Mouse (Mus musculus) kidney, postnatal 10 days (tissue): Measurements from ENCODE around the gene Farsa.
"Not testable (repeated sequence)": the region's sequence is repeated elsewhere in the genome, so short reads cannot be mapped to it uniquely, and the experiment has no call there.

Experiments used
- DNase-seq: peaks from one replicate; pipeline ENCODE4 v3.0.0; 2021; ENCODE audit warnings: mixed read lengths

Gene Farsa

GRCm38 (mm10) chr8:84856864-84857441 is at the start of gene Farsa:
TSS of gene Farsa (plus strand) at chr8:84856989.
- DNase-seq: peak; percentile 96

GRCm38 (mm10) chr8:84809109-84809940 is 47.5 kb upstream of the Farsa start:
- DNase-seq: no peak

GRCm38 (mm10) chr8:84809941-84810280 is 46.9 kb upstream of the Farsa start:
- no peak for DNase-seq

GRCm38 (mm10) chr8:84810896-84811295 is 45.9 kb upstream of the Farsa start:
- DNase-seq: peak; percentile 95

- DNase-seq: no peak
Measured at GRCm38 (mm10) chr8:84811303-84811702, 45.5 kb upstream of the Farsa start.

GRCm38 (mm10) chr8:84813059-84813458 is 43.7 kb upstream of the Farsa start:
- DNase-seq: peak; percentile 91

GRCm38 (mm10) chr8:84813830-84814229 is 43.0 kb upstream of the Farsa start:
- no peak for DNase-seq

GRCm38 (mm10) chr8:84814240-84814554 is 42.6 kb upstream of the Farsa start:
- no peak for DNase-seq

GRCm38 (mm10) chr8:84814555-84815441 is 42.0 kb upstream of the Farsa start:
- DNase-seq: peak; percentile 26

GRCm38 (mm10) chr8:84815547-84815946 is 41.2 kb upstream of the Farsa start:
- DNase-seq: peak; percentile 97

GRCm38 (mm10) chr8:84816117-84816516 is 40.7 kb upstream of the Farsa start:
- DNase-seq: no peak

- DNase-seq: no peak
Measured at GRCm38 (mm10) chr8:84822723-84823122, 34.1 kb upstream of the Farsa start, which contains the start of gene Dand5. TSS of gene Dand5 (minus strand) at chr8:84822823.

GRCm38 (mm10) chr8:84823653-84824052 is 33.1 kb upstream of the Farsa start:
- DNase-seq: peak; percentile 81

- DNase-seq: no peak
Measured at GRCm38 (mm10) chr8:84825636-84826035, 31.2 kb upstream of the Farsa start.

- not testable (repeated sequence) for DNase-seq
Measured at GRCm38 (mm10) chr8:84826518-84826917, 30.3 kb upstream of the Farsa start.

GRCm38 (mm10) chr8:84831490-84831889 is 25.3 kb upstream of the Farsa start, which contains the start of gene Gadd45gip1:
TSS of gene Gadd45gip1 (plus strand) at chr8:84831522.
- DNase-seq: no peak

GRCm38 (mm10) chr8:84832034-84832717 is 24.6 kb upstream of the Farsa start:
- DNase-seq: peak; percentile 89

GRCm38 (mm10) chr8:84832759-84833742 is 23.7 kb upstream of the Farsa start:
- DNase-seq: no peak

GRCm38 (mm10) chr8:84834002-84834865 is 22.6 kb upstream of the Farsa start:
- DNase-seq: no peak
